Mouse (Mus musculus) liver, postnatal 0 days (tissue): Measurements from ENCODE around the gene Sf3a2.

Experiments
- CTCF ChIP-seq: sonication (generic); IDR thresholded peaks from 2 replicates; pipeline ENCODE4 v1.5.1; 2016; ENCODE audit warnings: antibody characterized with exemption, low read depth
- EP300 ChIP-seq: IDR thresholded peaks from 2 replicates; pipeline ENCODE4 v1.6.1; 2016; ENCODE audit warnings: antibody characterized with exemption, low read depth, mild to moderate bottlenecking

- TF ChIP-seq CTCF: no peak
- TF ChIP-seq EP300: no peak
Observed at GRCm38 (mm10) chr10:80843087-80843930, 45.3 kb downstream of the Sf3a2 start.
